In the genomic region with DNA sequence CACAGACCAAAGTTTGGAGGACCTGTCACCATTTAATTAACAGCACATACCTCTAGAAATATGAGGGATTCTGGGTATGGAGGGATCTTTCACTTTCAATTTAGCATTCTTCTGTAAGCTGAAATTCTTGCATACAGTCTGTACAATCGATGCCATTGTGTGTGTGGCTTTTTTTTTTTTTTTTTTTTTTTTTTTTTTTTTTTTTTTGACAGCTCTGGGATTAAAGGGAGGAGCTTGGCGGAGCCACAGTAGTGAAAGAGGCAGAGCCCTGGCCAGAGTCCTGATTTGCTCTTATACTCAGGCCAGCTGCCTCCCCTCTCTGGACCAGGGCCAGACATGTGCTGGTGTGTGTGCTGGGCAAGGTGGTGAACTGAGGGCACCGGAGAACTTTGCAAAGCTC, we compare ENCODE assay signal across 9 mouse cellular contexts. TPM values are rescaled to one million over a fixed set of nuclear protein-coding genes. Genes with fewer than 3 reads are reported as not detected.
DNase-seq lines count a peak whose midpoint lies in the region; ATAC-seq lines count a peak whose summit lies in the region.
"Had no signal": no experiment of that assay in that cellular context is flagged by ENCODE, and none has a peak within 500 bp of the region (broad histone marks: within the 10 kb centered on the region; RNA-seq: fewer than 3 reads in every experiment).

No protein-coding gene starts in this region.

- H3K4me2 ChIP-seq in midbrain, embryonic 14.5 days (ENCODE audit: low read length) = no peak overlapping the region
- no peak overlapping the region for H3K4me2 ChIP-seq in midbrain, embryonic 15.5 days
- H3K4me2 ChIP-seq: neural tube, embryonic 13.5 days had no signal

- 39% methylated on average over 3 of the region's 3 CpGs for WGBS in midbrain, embryonic 14.5 days
- 38% methylated on average over 3 of the region's 3 CpGs for WGBS in midbrain, embryonic 15.5 days

- H3K9me3 ChIP-seq in midbrain, embryonic 14.5 days (ENCODE audit: control insufficient read depth, low read length) = no peaks in the 10 kb centered on the region
- no peaks in the 10 kb centered on the region for H3K9me3 ChIP-seq in midbrain, embryonic 15.5 days
- H3K9me3 ChIP-seq: neural tube, embryonic 13.5 days had no signal

- DNase-seq in cerebellum, postnatal 14 days = peak; percentile 39 to 66
- peak; percentile 66 for DNase-seq in midbrain, embryonic 14.5 days
- peak; percentile 89 for DNase-seq in kidney, postnatal 10 days
- peak; percentile 13 for DNase-seq in skeletal muscle tissue, adult 2 months (ENCODE audit: low read depth, low spot score)
- no peak for DNase-seq in spleen, postnatal 10 days (ENCODE audit: low spot score in 2 of 2)
- DNase-seq in cerebellum, adult 9-10 months = no peak

- H3K36me3 ChIP-seq in midbrain, embryonic 14.5 days (ENCODE audit: control insufficient read depth, insufficient read depth, low read length) = no peaks in the 10 kb centered on the region
- H3K36me3 ChIP-seq in midbrain, embryonic 15.5 days (replicated peaks) = no peaks in the 10 kb centered on the region
- H3K36me3 ChIP-seq: neural tube, embryonic 13.5 days had no signal

- H3K27me3 ChIP-seq in midbrain, embryonic 14.5 days (ENCODE audit: control insufficient read depth, insufficient read depth, low read length) = no peaks in the 10 kb centered on the region
- no peaks in the 10 kb centered on the region for H3K27me3 ChIP-seq in midbrain, embryonic 15.5 days (replicated peaks)
- H3K27me3 ChIP-seq: neural tube, embryonic 13.5 days had no signal

- H3K27ac ChIP-seq in midbrain, embryonic 14.5 days (replicated peaks; ENCODE audit: low read depth, low read length) = no peak overlapping the region
- no peak overlapping the region for H3K27ac ChIP-seq in midbrain, embryonic 15.5 days
- H3K27ac ChIP-seq: neural tube, embryonic 13.5 days had no signal

- H3K4me1 ChIP-seq in midbrain, embryonic 14.5 days (ENCODE audit: control insufficient read depth, insufficient read depth, low read length) = no peaks in the 10 kb centered on the region
- H3K4me1 ChIP-seq in midbrain, embryonic 15.5 days = no peaks in the 10 kb centered on the region
- H3K4me1 ChIP-seq: neural tube, embryonic 13.5 days had no signal

- ATAC-seq in cerebellum, adult (ENCODE audit: insufficient number of reproducible peaks, low FRiP score, low TSS enrichment) = no peak
- ATAC-seq in midbrain, embryonic 14.5 days (ENCODE audit: low FRiP score, low TSS enrichment) = no peak; the same call in 1 of the 2 replicates
- no peak; the same call in 1 of the 2 replicates for ATAC-seq in midbrain, embryonic 15.5 days (replicated peaks)

- no peak overlapping the region for H3K9ac ChIP-seq in midbrain, embryonic 14.5 days (replicated peaks; ENCODE audit: low read length)
- no peak overlapping the region for H3K9ac ChIP-seq in midbrain, embryonic 15.5 days
- H3K9ac ChIP-seq: neural tube, embryonic 13.5 days had no signal

- H3K4me3 ChIP-seq in midbrain, embryonic 14.5 days (replicated peaks; ENCODE audit: low read depth, low read length) = no peak overlapping the region
- H3K4me3 ChIP-seq in midbrain, embryonic 15.5 days = no peak overlapping the region
- H3K4me3 ChIP-seq: neural tube, embryonic 13.5 days had no signal

RNA-seq across cellular contexts. Expression of a gene that starts 1.2 kb away (rescaled TPM):
- 0.12 TPM in 1 of 2 replicates, not detected in the other for polyA plus RNA-seq in midbrain, embryonic 14.5 days (2014; fragmentation: Nextera tagmentation; extraction: Ambion mirVana)
- 0.10 TPM in 1 of 2 replicates, not detected in the other for polyA plus RNA-seq in midbrain, embryonic 15.5 days (2015; fragmentation: Nextera tagmentation; extraction: Ambion mirVana)
- polyA plus RNA-seq: neural tube, embryonic 13.5 days had no signal

RNA-seq across cellular contexts. Expression of a gene that starts 31.2 kb away (rescaled TPM):
- 34.0 and 50.2 TPM in 2 replicates for polyA plus RNA-seq in midbrain, embryonic 14.5 days (2014; fragmentation: Nextera tagmentation; extraction: Ambion mirVana)
- polyA plus RNA-seq in midbrain, embryonic 15.5 days (2015; fragmentation: Nextera tagmentation; extraction: Ambion mirVana) = 39.8 and 42.1 TPM in 2 replicates

RNA-seq across cellular contexts. Expression of a gene that starts 42.7 kb away (rescaled TPM):
- 1.6 and 3.0 TPM in 2 replicates for polyA plus RNA-seq in midbrain, embryonic 14.5 days (2014; fragmentation: Nextera tagmentation; extraction: Ambion mirVana)
- 3.9 and 4.4 TPM in 2 replicates for polyA plus RNA-seq in midbrain, embryonic 15.5 days (2015; fragmentation: Nextera tagmentation; extraction: Ambion mirVana)

RNA-seq across cellular contexts. Expression of a gene that starts 54.6 kb away (rescaled TPM):
- 144 and 175 TPM in 2 replicates for polyA plus RNA-seq in midbrain, embryonic 14.5 days (2014; fragmentation: Nextera tagmentation; extraction: Ambion mirVana)
- 141 and 142 TPM in 2 replicates for polyA plus RNA-seq in midbrain, embryonic 15.5 days (2015; fragmentation: Nextera tagmentation; extraction: Ambion mirVana)

Comparison
In these comparisons a context has a peak if more than half of its experiments do, and no peak if none do; other contexts are left out.
1. DNase-seq: peak in cerebellum, postnatal 14 days (2 of 2), midbrain, embryonic 14.5 days (single experiment), kidney, postnatal 10 days (single experiment) and skeletal muscle tissue, adult 2 months (single experiment); none in spleen, postnatal 10 days (0 of 2) and cerebellum, adult 9-10 months (single experiment).